Mouse (Mus musculus): ENCODE measurements around the gene Musk. TPM values are rescaled to one million over a fixed set of nuclear protein-coding genes. Genes with fewer than 3 reads are reported as not detected.

Musk gene
- polyA plus RNA-seq, 1 experiment from 2014 or later: 0.08 TPM

GRCm38 (mm10) chr4:58417319-58417718 is 131.6 kb downstream of the Musk start:
- Histone ChIP-seq H3K9ac (ENCODE audit: low read depth, low read length) (no peak overlapping the region), H3K27ac (ENCODE audit: low read length) (no peak overlapping the region), H3K36me3 (ENCODE audit: control insufficient read depth, insufficient read depth) (no peaks in the 10 kb centered on the region), H3K9me3 (replicated peaks; ENCODE audit: control insufficient read depth, low read length) (no peaks in the 10 kb centered on the region), H3K27me3 (ENCODE audit: control insufficient read depth, insufficient read depth, low read depth, low read length) (no peaks in the 10 kb centered on the region), H3K4me1 (ENCODE audit: control insufficient read depth, low read depth, low read length) (no peaks in the 10 kb centered on the region), H3K4me2 (ENCODE audit: low read depth, low read length) (no peak overlapping the region), H3K4me3 (ENCODE audit: low read depth, low read length) (no peak overlapping the region)
- ATAC-seq (ENCODE audit: low read depth): no peak
- 53% methylated on average over 4 of the region's 4 CpGs for WGBS (ENCODE audit: insufficient replicate concordance)

- ATAC-seq (ENCODE audit: low read depth): no peak
- H3K4me3 ChIP-seq (ENCODE audit: low read depth, low read length): no peak overlapping the region
Observed at GRCm38 (mm10) chr4:58419225-58419624, 133.5 kb downstream of the Musk start.

GRCm38 (mm10) chr4:58423276-58423930 is 137.6 kb downstream of the Musk start:
- H3K9ac ChIP-seq (ENCODE audit: low read depth, low read length): no peak overlapping the region
- no peaks in the 10 kb centered on the region for H3K27me3 ChIP-seq (ENCODE audit: control insufficient read depth, insufficient read depth, low read depth, low read length)
- no peak overlapping the region for H3K27ac ChIP-seq (ENCODE audit: low read length)
- no peak overlapping the region for H3K4me2 ChIP-seq (ENCODE audit: low read depth, low read length)
- no peak overlapping the region for H3K4me3 ChIP-seq (ENCODE audit: low read depth, low read length)
- H3K36me3 ChIP-seq (ENCODE audit: control insufficient read depth, insufficient read depth): no peaks in the 10 kb centered on the region
- no peaks in the 10 kb centered on the region for H3K9me3 ChIP-seq (replicated peaks; ENCODE audit: control insufficient read depth, low read length)
- no peak for ATAC-seq (ENCODE audit: low read depth)
- WGBS (ENCODE audit: insufficient replicate concordance): 25% methylated on average over 9 of the region's 9 CpGs
- no peaks in the 10 kb centered on the region for H3K4me1 ChIP-seq (ENCODE audit: control insufficient read depth, low read depth, low read length)

More at GRCm38 (mm10) chr4:58419225-58419624, 133.5 kb downstream of the Musk start:
- 16% methylated on average over 5 of the region's 5 CpGs for WGBS (ENCODE audit: insufficient replicate concordance)
- H3K27ac ChIP-seq (ENCODE audit: low read length): no peak overlapping the region
- no peaks in the 10 kb centered on the region for H3K36me3 ChIP-seq (ENCODE audit: control insufficient read depth, insufficient read depth)
- no peaks in the 10 kb centered on the region for H3K9me3 ChIP-seq (replicated peaks; ENCODE audit: control insufficient read depth, low read length)
- H3K4me1 ChIP-seq (ENCODE audit: control insufficient read depth, low read depth, low read length): no peaks in the 10 kb centered on the region
- no peak overlapping the region for H3K4me2 ChIP-seq (ENCODE audit: low read depth, low read length)
- H3K27me3 ChIP-seq (ENCODE audit: control insufficient read depth, insufficient read depth, low read depth, low read length): no peaks in the 10 kb centered on the region
- no peak overlapping the region for H3K9ac ChIP-seq (ENCODE audit: low read depth, low read length)

Other genes with a start within 250 kb of the Musk start
- gene Svep1, start 79.1 kb upstream of the Musk start, polyA plus RNA-seq (2015; fragmentation: Nextera tagmentation; extraction: Ambion mirVana): 0.30 and 0.46 TPM in 2 replicates